Mouse (Mus musculus) hindbrain, embryonic 10.5 days (tissue): ENCODE measurements around the gene Nhsl2. TPM values are rescaled to one million over a fixed set of nuclear protein-coding genes. Genes with fewer than 3 reads are reported as not detected.

Experiments used
- DNase-seq: peaks from one replicate; pipeline ENCODE4 v3.0.0-alpha.2; 2017; ENCODE audit warnings: low spot score
- H3K27ac ChIP-seq: fragments of 300-500 bp; sonication (generic); 2 replicates; pipeline ENCODE4 v1.5.1; 2016; ENCODE audit warnings: mild to moderate bottlenecking, moderate library complexity
- H3K27me3 ChIP-seq: fragments of 300-500 bp; sonication (generic); 2 replicates; pipeline ENCODE4 v1.6.1; 2016; ENCODE audit warnings: mild to moderate bottlenecking; ENCODE audit not compliant: poor library complexity, insufficient read depth, severe bottlenecking
- H3K36me3 ChIP-seq: fragments of 300-500 bp; sonication (generic); 2 replicates; pipeline ENCODE4 v1.6.1; 2016; ENCODE audit warnings: mild to moderate bottlenecking, moderate library complexity
- H3K4me1 ChIP-seq: fragments of 300-500 bp; sonication (generic); replicated peaks from 2 replicates; pipeline ENCODE4 v1.6.1; 2016; ENCODE audit warnings: mild to moderate bottlenecking
- H3K4me3 ChIP-seq: fragments of 300-500 bp; sonication (generic); 2 replicates; pipeline ENCODE4 v1.5.1; 2016; ENCODE audit warnings: mild to moderate bottlenecking, moderate library complexity
- H3K9me3 ChIP-seq: fragments of 300-500 bp; sonication (generic); 2 replicates; pipeline ENCODE4 v1.6.1; 2016; ENCODE audit warnings: mild to moderate bottlenecking, moderate library complexity
- WGBS: fragments of 180-500 bp; shearing (Covaris S2); methylation state at CpG from one replicate; pipeline ENCODE4 v1.1.7; 2016; 5-methylcytosine and 5-hydroxymethylcytosine counted together
- polyA plus RNA-seq: library from polyadenylated mRNA; unstranded; fragments of >200 nt; fragmentation: Nextera tagmentation; extraction: Ambion mirVana; gene quantifications from 2 replicates; pipeline ENCODE4 v1.2.1, GENCODE M21; 2016

Gene Nhsl2
- polyA plus RNA-seq, 1 experiment from 2014 or later: 16.4 TPM

DNA sequence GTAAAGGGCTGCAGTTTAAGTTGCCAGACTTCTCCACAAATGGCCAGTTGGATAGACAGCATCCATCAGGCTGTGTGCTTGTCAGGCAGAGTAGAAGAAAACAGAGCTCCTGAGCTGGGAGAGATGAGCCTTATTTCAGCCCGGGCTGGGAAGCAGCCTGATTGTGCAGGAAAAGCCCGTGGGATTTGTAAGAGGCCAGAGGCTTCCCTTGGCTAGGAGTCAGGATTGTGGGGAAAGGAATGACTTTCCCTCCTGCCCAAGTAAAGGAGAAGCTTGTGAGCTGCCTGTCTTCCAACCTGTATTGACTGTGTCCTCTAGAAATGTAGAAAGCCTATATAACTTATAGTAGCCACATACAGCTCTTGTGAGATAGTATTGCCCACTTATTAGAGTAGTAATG, 27.0 kb downstream of the Nhsl2 start:
- no peak overlapping the region for H3K27ac ChIP-seq
- no peaks in the 10 kb centered on the region for H3K4me1 ChIP-seq
- no peaks in the 10 kb centered on the region for H3K36me3 ChIP-seq
- H3K4me3 ChIP-seq: no peak overlapping the region
- WGBS: 74% methylated on average over 2 of the region's 2 CpGs
- peaks cover 77% of the 10 kb centered on the region for H3K27me3 ChIP-seq
- no peaks in the 10 kb centered on the region for H3K9me3 ChIP-seq
- DNase-seq: no peak

- Histone ChIP-seq H3K27me3 (peaks cover 86% of the 10 kb centered on the region), H3K36me3 (no peaks in the 10 kb centered on the region), H3K4me1 (0 out of 2 replicates have a peak, but pooled peaks cover 6% of the 10 kb centered on the region), H3K4me3 (no peak overlapping the region), H3K9me3 (no peaks in the 10 kb centered on the region), H3K27ac (no peak overlapping the region)
- DNase-seq: no peak
- WGBS: 86% methylated on average over 4 of the region's 4 CpGs
Measured at GRCm38 (mm10) chrX:101877840-101878239, 28.7 kb downstream of the Nhsl2 start.

- H3K4me3 ChIP-seq: no peak overlapping the region
- peaks cover 86% of the 10 kb centered on the region for H3K27me3 ChIP-seq
- DNase-seq: no peak
- WGBS: 70% methylated on average over 4 of the region's 4 CpGs
- H3K27ac ChIP-seq: no peak overlapping the region
- H3K36me3 ChIP-seq: no peaks in the 10 kb centered on the region
- H3K9me3 ChIP-seq: no peaks in the 10 kb centered on the region
- H3K4me1 ChIP-seq: 0 out of 2 replicates have a peak, but pooled peaks cover 6% of the 10 kb centered on the region
Measured at GRCm38 (mm10) chrX:101878546-101878945, 29.4 kb downstream of the Nhsl2 start.

DNA sequence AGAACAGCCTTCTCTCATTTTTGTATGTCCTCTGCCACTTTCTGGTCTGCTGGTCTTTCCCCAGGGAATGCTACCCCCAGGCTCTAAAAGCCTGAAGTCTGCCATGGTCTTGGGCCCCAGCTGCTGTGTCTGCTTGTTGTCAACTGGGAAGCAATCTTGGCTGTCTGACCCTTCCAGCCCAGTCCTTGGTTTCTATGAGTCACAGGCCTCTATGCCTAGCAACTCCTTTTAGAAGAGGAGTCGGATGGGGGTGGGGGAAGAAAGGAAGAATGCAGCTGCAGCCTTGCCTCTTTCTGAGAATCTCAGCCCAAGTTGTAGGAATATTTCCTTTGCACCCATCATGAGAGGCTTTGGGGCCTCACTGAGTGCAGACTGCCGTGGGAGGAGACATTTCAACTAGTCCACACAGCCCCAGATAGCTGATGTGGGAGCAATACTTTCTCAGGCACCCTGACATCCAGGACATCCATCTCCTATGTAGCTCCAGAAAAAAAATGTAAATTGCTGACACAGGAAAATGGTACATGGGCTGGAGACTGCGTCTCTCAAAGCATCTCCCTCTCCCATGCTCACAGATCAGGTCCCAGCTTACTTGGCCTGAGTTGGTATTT, 33.1 kb downstream of the Nhsl2 start:
- Histone ChIP-seq H3K27ac (no peak overlapping the region), H3K4me1 (0 out of 2 replicates have a peak, but pooled peaks cover 6% of the 10 kb centered on the region), H3K9me3 (no peaks in the 10 kb centered on the region), H3K36me3 (no peaks in the 10 kb centered on the region), H3K4me3 (no peak overlapping the region), H3K27me3 (peaks cover 83% of the 10 kb centered on the region)
- 64% methylated on average over 3 of the region's 3 CpGs for WGBS
- DNase-seq: no peak

GRCm38 (mm10) chrX:101889384-101889783, 40.2 kb downstream of the Nhsl2 start:
- Histone ChIP-seq H3K27ac (no peak overlapping the region), H3K27me3 (peaks cover 68% of the 10 kb centered on the region), H3K9me3 (no peaks in the 10 kb centered on the region), H3K4me1 (no peaks in the 10 kb centered on the region; the same call in 1 of the 2 replicates), H3K4me3 (no peak overlapping the region), H3K36me3 (no peaks in the 10 kb centered on the region)
- DNase-seq: no peak
- 45% methylated on average over 4 of the region's 4 CpGs for WGBS

DNA sequence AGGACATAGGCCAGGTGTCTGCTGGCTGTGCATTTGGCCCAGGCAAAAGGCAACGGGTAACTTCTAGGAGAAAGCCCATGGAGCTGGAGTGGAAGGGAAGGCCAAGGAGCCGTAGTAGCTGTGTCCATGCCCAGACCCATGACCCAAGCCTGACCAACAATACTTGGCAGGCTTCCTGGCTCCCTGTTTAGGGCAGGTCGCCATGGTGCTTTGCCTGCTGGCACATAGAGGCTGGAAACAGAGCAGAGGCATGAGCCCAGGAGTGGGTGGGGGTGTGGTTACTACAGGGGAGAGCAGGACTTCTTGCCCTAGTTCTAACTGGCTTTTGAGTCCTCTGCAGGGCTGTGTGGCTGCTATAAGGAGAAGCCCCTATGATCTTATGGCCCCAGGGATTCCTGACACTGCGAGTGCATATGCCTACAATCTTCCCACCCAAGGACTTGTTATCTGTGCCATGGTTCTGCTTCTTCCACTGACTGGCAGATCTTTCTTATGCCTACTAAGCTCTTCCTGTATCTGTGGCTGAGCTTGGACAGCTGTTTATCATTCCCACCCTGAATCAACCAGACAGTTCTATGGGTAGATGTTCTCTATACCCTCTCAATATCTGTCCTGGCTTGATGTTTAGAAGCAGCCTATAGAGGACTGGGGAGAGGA, 40.8 kb downstream of the Nhsl2 start:
- Histone ChIP-seq H3K9me3 (no peaks in the 10 kb centered on the region), H3K36me3 (no peaks in the 10 kb centered on the region), H3K27me3 (peaks cover 68% of the 10 kb centered on the region), H3K27ac (no peak overlapping the region), H3K4me3 (no peak overlapping the region), H3K4me1 (no peaks in the 10 kb centered on the region; the same call in 1 of the 2 replicates)
- DNase-seq: no peak
- 82% methylated on average over 4 of the region's 4 CpGs for WGBS

DNA sequence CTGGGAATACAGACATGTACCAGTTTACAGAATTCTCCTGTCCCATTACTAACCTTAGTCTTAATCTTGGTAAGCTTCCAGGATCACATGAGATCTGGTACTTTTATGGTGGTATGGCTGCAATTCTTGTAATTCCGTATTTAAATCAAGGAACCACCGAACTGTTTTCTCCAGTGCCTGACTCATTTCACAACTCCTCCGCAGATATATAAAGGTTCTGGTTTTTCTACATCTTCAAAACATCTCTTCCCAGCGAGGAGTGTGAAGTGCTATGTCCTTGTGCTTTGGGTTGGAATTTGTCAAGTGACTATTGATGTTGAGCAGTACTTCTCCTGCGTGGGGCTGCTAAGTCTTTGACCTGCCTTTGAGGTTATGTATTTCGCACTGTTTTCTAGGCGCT, 44.6 kb downstream of the Nhsl2 start:
- Histone ChIP-seq H3K27me3 (peaks cover 67% of the 10 kb centered on the region), H3K36me3 (no peaks in the 10 kb centered on the region), H3K4me1 (no peaks in the 10 kb centered on the region; the same call in 1 of the 2 replicates), H3K9me3 (no peaks in the 10 kb centered on the region), H3K4me3 (no peak overlapping the region), H3K27ac (no peak overlapping the region)
- no peak for DNase-seq
- WGBS: 89% methylated on average over 7 of the region's 7 CpGs

GRCm38 (mm10) chrX:101898341-101898740, 49.2 kb downstream of the Nhsl2 start:
- no peak for DNase-seq
- H3K4me3 ChIP-seq: no peak overlapping the region
- no peak overlapping the region for H3K27ac ChIP-seq
- peaks cover 10% of the 10 kb centered on the region for H3K4me1 ChIP-seq
- H3K27me3 ChIP-seq: peaks cover 84% of the 10 kb centered on the region
- 71% methylated on average over 4 of the region's 4 CpGs for WGBS
- no peaks in the 10 kb centered on the region for H3K9me3 ChIP-seq
- H3K36me3 ChIP-seq: no peaks in the 10 kb centered on the region

DNA sequence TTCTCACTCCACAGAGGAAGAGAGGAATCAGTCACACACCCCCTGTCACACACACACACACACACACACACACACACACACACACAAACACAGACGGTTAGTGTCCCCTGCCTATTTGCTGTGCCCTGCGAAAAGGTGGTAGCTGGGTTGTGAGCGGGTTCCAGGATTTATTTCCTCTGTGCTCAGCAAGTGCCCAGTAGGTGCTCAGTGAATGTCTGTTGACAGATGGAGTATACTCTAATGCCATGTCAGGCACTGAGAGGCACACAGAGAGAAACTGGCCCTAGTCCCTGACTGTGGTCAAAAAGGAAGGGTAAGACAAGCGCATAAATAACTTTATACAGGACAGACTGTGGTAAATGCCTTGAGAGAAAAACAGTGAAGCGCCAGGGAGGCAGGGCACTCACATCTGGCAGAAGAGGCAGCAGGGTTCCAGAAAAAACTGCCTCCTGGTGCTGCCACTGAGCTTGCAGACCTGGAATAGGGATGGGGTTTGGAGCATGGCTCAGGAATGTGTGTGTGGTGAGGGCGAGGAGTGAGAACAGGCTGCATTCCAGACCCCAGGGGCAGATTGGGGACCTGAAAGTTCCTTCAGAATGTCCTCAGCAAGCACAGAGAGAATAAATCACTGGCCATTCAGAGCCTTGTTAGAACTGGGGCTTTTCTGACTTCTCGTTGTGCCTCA, 52.8 kb downstream of the Nhsl2 start:
- 69% methylated on average over 7 of the region's 7 CpGs for WGBS
- Histone ChIP-seq H3K27ac (no peak overlapping the region), H3K9me3 (no peaks in the 10 kb centered on the region), H3K36me3 (no peaks in the 10 kb centered on the region), H3K27me3 (peaks cover 71% of the 10 kb centered on the region), H3K4me1 (peaks cover 10% of the 10 kb centered on the region), H3K4me3 (no peak overlapping the region)
- no peak for DNase-seq

- 76% methylated on average over 4 of the region's 4 CpGs for WGBS
- H3K4me3 ChIP-seq: no peak overlapping the region
- H3K36me3 ChIP-seq: no peaks in the 10 kb centered on the region
- no peaks in the 10 kb centered on the region for H3K9me3 ChIP-seq
- H3K27ac ChIP-seq: no peak overlapping the region
- peaks cover 10% of the 10 kb centered on the region for H3K4me1 ChIP-seq
- peaks cover 71% of the 10 kb centered on the region for H3K27me3 ChIP-seq
- no peak for DNase-seq
Measured at GRCm38 (mm10) chrX:101902597-101902996, 53.4 kb downstream of the Nhsl2 start.

DNA sequence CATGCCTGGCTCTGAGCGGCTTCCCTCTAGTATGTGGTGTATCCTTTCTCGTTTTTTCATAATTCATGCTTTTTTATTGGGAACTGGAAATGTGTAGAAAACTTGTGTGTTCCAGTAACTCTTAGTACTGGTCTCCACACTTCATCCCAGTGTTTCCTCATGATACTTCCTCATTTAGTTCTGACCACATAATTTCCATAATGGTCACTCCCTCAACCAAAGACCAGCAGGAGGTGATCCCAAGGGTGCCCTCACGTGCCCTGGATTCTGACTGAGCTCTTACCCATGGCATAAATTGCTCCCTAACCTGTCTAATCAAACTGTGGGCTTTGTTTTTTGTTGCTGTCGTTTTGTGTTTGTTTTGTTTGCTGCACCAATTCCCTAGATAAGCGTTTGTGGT, 58.1 kb downstream of the Nhsl2 start:
- 63% methylated on average over 5 of the region's 5 CpGs for WGBS
- Histone ChIP-seq H3K4me1 (peaks cover 8% of the 10 kb centered on the region), H3K9me3 (no peaks in the 10 kb centered on the region), H3K27me3 (peaks cover 51% of the 10 kb centered on the region), H3K27ac (no peak overlapping the region), H3K36me3 (no peaks in the 10 kb centered on the region), H3K4me3 (no peak overlapping the region)
- no peak for DNase-seq

DNA sequence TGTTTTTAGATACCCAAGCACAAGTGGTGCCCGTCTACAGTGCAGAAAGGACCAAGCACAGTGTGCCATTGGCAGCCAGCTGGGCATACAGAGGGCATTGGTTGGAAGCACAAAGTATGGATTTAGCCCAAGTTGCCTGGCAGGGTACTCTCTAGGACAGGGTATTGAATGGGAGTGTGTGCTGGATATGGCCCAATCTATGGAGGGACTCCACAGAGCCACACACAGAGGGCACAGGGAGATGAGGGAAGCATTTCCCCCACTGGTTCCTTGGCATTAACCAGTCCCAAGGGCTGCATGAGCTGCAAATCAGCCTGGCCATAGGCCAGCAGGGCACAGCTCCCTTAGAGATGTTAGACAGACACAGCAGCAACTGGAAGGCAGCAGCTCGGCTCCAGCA, 79.9 kb downstream of the Nhsl2 start:
- H3K27ac ChIP-seq: no peak overlapping the region
- no peak for DNase-seq
- no peaks in the 10 kb centered on the region for H3K9me3 ChIP-seq
- peaks cover 67% of the 10 kb centered on the region for H3K27me3 ChIP-seq
- H3K36me3 ChIP-seq: no peaks in the 10 kb centered on the region
- WGBS: 92% methylated on average over 2 of the region's 2 CpGs
- no peak overlapping the region for H3K4me3 ChIP-seq
- H3K4me1 ChIP-seq: no peaks in the 10 kb centered on the region

GRCm38 (mm10) chrX:101930301-101930700, 81.1 kb downstream of the Nhsl2 start:
- H3K36me3 ChIP-seq: no peaks in the 10 kb centered on the region
- no peak overlapping the region for H3K4me3 ChIP-seq
- H3K27me3 ChIP-seq: peaks cover 74% of the 10 kb centered on the region
- H3K4me1 ChIP-seq: no peaks in the 10 kb centered on the region
- no peak for DNase-seq
- no peak overlapping the region for H3K27ac ChIP-seq
- 88% methylated on average over 6 of the region's 6 CpGs for WGBS
- no peaks in the 10 kb centered on the region for H3K9me3 ChIP-seq
